Mouse (Mus musculus) inflammation-experienced regulatory T-cells, adult 6 months (primary cell): ENCODE measurements around the gene Sh3glb1. TPM values are rescaled to one million over a fixed set of nuclear protein-coding genes. Genes with fewer than 3 reads are reported as not detected.

Experiments used
- ATAC-seq: one replicate; pipeline ENCODE4 v1.8.0; 2017
- polyA plus RNA-seq, 3 experiments: library from polyadenylated mRNA; unstranded; fragments of 100-300 nt; shearing (Covaris generic); gene quantifications; one replicate each; pipeline ENCODE4 v1.2.1; 2017

The Sh3glb1 gene
- polyA plus RNA-seq, 3 experiments from 2014 or later: 52.5 to 76.1 (median 62.4) TPM

GRCm38 (mm10) chr3:144669457-144669864, 50.7 kb downstream of the Sh3glb1 start:
- ATAC-seq: no peak

- ATAC-seq: no peak
These were observed 51.2 kb downstream of the Sh3glb1 start for GRCm38 (mm10) chr3:144668949-144669348.

DNA sequence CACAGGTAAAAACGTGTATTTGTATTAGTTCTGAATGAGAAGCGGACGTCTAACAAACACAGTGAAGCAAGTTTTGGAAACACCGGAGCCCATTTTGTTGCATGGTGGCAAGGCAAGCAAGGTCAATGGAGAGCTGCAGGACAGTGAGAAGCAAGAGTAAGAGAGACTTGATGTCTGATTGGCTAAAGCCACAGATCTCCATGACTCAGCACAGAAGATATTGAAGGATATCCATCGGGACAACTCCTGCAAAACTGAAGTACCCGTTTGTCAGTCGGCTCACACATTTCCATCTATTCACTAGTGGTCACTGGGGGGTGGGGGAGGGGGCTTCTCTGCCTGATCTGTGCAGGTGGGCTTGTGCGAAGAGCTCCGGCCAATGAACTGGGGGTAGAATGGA, 52.1 kb downstream of the Sh3glb1 start:
- ATAC-seq: no peak

GRCm38 (mm10) chr3:144664363-144665299, 55.5 kb downstream of the Sh3glb1 start:
- ATAC-seq: no peak

DNA sequence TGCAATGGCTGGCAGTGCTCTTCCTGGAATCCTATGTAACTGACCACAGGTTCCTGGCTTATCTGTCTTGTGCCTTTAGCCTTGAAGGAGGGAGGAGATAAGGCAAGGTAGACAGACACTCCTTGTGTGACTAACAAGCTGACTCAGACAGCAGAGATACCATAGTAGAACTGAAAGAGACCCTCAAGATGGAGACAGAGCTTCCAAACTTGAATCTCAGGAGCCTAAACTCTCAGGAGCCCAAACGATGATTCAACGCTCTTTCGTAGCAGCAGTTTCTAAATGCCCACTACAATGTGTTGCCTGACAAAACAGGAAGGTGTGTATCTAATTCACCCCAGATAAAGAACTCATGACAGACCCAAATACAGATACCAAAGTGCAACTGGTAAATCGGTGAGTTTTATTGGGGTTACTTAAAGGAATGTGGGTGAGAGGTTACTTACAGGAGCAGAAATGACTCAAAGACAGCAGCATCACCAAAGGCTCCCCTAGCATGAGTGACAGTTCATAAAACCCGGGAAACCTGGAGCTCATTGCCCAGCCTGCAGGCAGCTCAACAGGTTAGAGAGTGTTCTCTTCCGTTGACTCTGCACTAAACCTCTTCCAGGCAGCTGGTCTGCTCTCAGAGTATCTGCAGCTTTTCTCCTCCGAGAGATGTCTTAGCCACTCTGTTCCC, 56.6 kb downstream of the Sh3glb1 start:
- ATAC-seq: no peak

- no peak for ATAC-seq
These were observed 57.8 kb downstream of the Sh3glb1 start for GRCm38 (mm10) chr3:144662215-144662852.

GRCm38 (mm10) chr3:144661439-144661838, 58.7 kb downstream of the Sh3glb1 start:
- ATAC-seq: no peak

- no peak for ATAC-seq
These were observed 75.9 kb downstream of the Sh3glb1 start for GRCm38 (mm10) chr3:144644202-144644601.

GRCm38 (mm10) chr3:144643301-144643871, 76.7 kb downstream of the Sh3glb1 start:
- no peak for ATAC-seq

DNA sequence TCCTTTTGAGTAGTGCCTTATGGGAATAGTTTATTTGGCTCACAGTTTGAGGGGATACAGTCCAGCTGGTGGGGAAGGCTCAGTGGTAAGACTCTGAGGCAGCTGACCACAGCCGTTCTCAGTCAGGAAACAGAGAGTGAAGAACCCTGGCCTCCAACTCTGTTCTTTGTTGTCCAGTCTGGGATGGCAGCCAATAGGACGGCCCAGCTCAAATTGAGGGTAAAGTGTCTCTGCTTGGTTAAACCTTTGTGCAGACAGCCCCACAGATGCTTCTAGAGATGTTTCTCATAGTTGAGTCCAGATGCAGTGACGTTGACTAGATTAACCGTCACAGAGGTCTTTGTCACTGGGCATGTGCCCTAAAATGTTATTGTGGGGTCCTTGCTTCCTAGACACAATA, 78.0 kb downstream of the Sh3glb1 start:
- no peak for ATAC-seq

- ATAC-seq: no peak
These were observed 80.1 kb downstream of the Sh3glb1 start for GRCm38 (mm10) chr3:144640033-144640432.

DNA sequence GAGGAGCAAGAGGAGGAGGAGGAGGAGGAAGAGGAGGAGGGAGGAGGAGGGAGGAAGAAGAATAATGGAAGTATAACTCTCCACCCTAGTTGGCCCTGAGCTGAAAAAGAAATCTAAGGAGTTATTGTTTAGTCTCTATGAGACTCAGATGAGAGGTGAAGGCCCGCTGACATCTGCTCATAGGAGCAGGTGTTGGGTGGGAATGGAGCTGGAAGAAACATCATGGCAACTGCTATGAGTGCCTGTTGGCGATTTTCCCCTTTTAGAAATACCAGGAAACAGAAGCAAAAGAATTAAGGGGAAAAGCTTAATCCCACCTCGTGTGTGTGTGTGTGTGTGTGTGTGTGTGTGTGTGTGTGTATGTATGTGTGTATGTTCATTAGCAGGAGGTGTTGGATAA, 80.7 kb downstream of the Sh3glb1 start:
- ATAC-seq: no peak

- no peak for ATAC-seq
These were observed 82.0 kb downstream of the Sh3glb1 start for GRCm38 (mm10) chr3:144638110-144638509.

DNA sequence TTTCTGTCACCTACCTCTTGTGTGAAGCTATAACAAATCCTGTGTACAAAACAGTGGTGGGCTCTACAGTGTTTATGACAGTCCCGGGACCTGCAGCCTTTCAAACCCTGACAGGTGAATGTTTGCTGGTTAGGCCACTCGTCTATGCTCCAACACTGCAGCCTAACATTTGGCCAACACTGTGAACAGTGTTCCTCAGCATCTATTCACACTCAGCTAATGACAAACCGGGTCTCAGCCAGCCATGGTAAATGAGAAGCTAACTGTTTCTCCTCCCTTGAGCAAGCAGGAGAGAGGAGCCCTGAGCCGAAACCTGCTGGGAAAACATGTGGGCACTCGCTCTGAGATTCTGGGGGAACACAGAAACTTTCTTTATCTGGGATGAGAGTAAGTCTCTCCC, 84.9 kb downstream of the Sh3glb1 start:
- no peak for ATAC-seq

Other genes with a start within 250 kb of the Sh3glb1 start
- 1 to 10 TPM; 1.8 to 3.7 (median 3.5) TPM for gene Hs2st1, start 150.2 kb downstream of the Sh3glb1 start, polyA plus RNA-seq
- 100 to 1,000 TPM; 310 to 362 (median 335) TPM for gene Selenof, start 150.0 kb downstream of the Sh3glb1 start, polyA plus RNA-seq
- not detected for gene Clca3a1, start 40.6 kb upstream of the Sh3glb1 start, polyA plus RNA-seq
- gene Clca3a2, start 99.2 kb upstream of the Sh3glb1 start, polyA plus RNA-seq: not detected
- gene Clca3b, start 129.0 kb upstream of the Sh3glb1 start, polyA plus RNA-seq: not detected
- gene Clca4b, start 212.2 kb upstream of the Sh3glb1 start, polyA plus RNA-seq: not detected